Mouse (Mus musculus) heart, embryonic 15.5 days (tissue): ENCODE measurements around the gene Bax. TPM values are rescaled to one million over a fixed set of nuclear protein-coding genes. Genes with fewer than 3 reads are reported as not detected.
A peak's percentile ranks its signal among the peaks of the same experiment; 100 is the strongest.
"Not testable (repeated sequence)": the region's sequence is repeated elsewhere in the genome, so short reads cannot be mapped to it uniquely, and the experiment has no call there.

Experiments used
- ATAC-seq: fragments of 200-750 bp; cut with Nextera tagmentation; replicated peaks from 2 replicates; pipeline ENCODE4 v1.8.0; 2017; ENCODE audit warnings: low read depth, moderate TSS enrichment; ENCODE audit not compliant: insufficient number of reproducible peaks, insufficient read depth, low FRiP score
- H3K27ac ChIP-seq: fragments of 300-500 bp; sonication (generic); 2 replicates; pipeline ENCODE4 v1.5.1; 2015; ENCODE audit warnings: mild to moderate bottlenecking, inconsistent platforms
- H3K27me3 ChIP-seq: fragments of 300-500 bp; sonication (generic); 2 replicates; pipeline ENCODE4 v1.6.1; 2015; ENCODE audit warnings: inconsistent platforms
- H3K36me3 ChIP-seq: fragments of 300-500 bp; sonication (generic); 2 replicates; pipeline ENCODE4 v1.6.1; 2015; ENCODE audit warnings: mild to moderate bottlenecking, inconsistent platforms
- H3K4me1 ChIP-seq: fragments of 300-500 bp; sonication (generic); replicated peaks from 2 replicates; pipeline ENCODE4 v1.6.1; 2015; ENCODE audit warnings: inconsistent platforms
- H3K4me2 ChIP-seq: fragments of 300-500 bp; sonication (generic); 2 replicates; pipeline ENCODE4 v1.6.1; 2015; ENCODE audit warnings: inconsistent platforms, mild to moderate bottlenecking, moderate library complexity
- H3K4me3 ChIP-seq: fragments of 300-500 bp; sonication (generic); 2 replicates; pipeline ENCODE4 v1.5.1; 2015; ENCODE audit warnings: mild to moderate bottlenecking, inconsistent platforms
- H3K9ac ChIP-seq: fragments of 300-500 bp; sonication (generic); 2 replicates; pipeline ENCODE4 v1.6.1; 2015; ENCODE audit warnings: mild to moderate bottlenecking, inconsistent platforms
- H3K9me3 ChIP-seq: fragments of 300-500 bp; sonication (generic); replicated peaks from 2 replicates; pipeline ENCODE4 v1.6.1; 2016; ENCODE audit warnings: inconsistent platforms
- WGBS: fragments of 180-500 bp; shearing (Covaris S2); methylation state at CpG from one replicate; pipeline ENCODE4 v1.1.7; 2015; ENCODE audit warnings: mixed read lengths; 5-methylcytosine and 5-hydroxymethylcytosine counted together
- polyA plus RNA-seq: library from polyadenylated mRNA; unstranded; fragments of >200 nt; fragmentation: Nextera tagmentation; extraction: Ambion mirVana; gene quantifications from 2 replicates; pipeline ENCODE4 v1.2.1, GENCODE M21; 2015

The Bax gene
- polyA plus RNA-seq, 1 experiment from 2014 or later, result 112 TPM

DNA sequence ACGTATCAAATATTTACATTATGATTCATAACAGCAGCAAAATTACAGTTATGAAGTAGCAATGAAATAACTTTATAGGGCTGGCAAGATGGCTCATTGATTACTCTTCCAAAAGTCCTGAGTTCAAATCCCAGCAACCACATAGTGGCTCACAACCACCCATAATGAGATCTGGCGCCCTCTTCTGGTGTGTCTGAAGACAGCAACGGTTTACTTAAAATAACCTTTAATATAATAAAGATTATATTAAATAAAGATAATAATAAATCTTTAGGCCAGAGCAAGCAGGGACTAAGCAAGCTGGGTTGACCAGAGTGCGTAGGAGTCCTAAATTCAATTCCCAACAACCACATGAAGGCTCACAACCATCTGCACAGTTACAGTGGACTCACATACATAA, 3.8 kb downstream of the Bax start:
- not testable (repeated sequence) for H3K27ac ChIP-seq, ATAC-seq, H3K9ac ChIP-seq, H3K4me3 ChIP-seq, H3K4me2 ChIP-seq, H3K27me3 ChIP-seq, H3K9me3 ChIP-seq
- 78% methylated on average over 4 of the region's 4 CpGs for WGBS
- Histone ChIP-seq H3K4me1 (peaks cover 43% of the 10 kb centered on the region), H3K36me3 (peaks cover 37% of the 10 kb centered on the region)

DNA sequence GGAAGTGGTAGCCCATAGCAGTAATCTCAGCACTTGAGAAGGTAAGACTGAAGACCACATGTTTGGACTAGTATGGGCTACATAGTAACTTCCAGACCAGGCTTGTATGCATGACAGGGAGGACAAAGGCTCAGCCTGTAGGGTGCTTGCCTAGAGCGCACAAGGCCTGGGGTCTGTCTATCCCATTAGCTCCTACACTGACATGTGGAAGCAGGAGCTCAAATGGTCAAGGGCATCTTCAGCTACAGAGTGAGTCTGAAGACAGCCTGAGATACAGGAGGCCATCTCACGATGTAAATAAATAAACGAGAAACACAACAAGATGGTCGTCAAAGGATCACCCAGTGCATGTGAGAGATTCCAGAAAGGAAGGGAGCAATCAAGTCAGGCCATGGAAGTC, 4.4 kb downstream of the Bax start:
- Histone ChIP-seq H3K4me2 (no peak overlapping the region), H3K27me3 (no peaks in the 10 kb centered on the region), H3K4me3 (no peak overlapping the region), H3K9me3 (no peaks in the 10 kb centered on the region), H3K9ac (no peak overlapping the region), H3K4me1 (peaks cover 48% of the 10 kb centered on the region), H3K36me3 (peaks cover 43% of the 10 kb centered on the region), H3K27ac (no peak overlapping the region)
- ATAC-seq, result no peak
- 82% methylated on average over 4 of the region's 4 CpGs for WGBS

DNA sequence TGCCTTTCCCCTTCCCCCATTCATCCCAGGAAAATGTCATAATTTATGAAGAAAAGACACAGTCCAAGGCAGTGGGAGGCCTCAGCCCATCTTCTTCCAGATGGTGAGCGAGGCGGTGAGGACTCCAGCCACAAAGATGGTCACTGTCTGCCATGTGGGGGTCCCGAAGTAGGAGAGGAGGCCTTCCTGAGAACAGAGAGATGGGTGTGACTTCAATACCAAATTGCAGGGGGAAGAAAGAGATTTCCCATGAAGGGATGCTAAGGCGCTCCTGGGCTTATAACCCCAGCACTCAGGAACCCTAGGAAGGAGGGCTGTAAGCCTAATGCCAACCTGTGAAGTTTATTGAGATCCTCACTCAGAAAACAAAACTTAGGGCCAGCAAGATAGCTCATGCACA, 4.9 kb downstream of the Bax start:
- no peak overlapping the region for H3K4me3 ChIP-seq
- ATAC-seq, result no peak
- no peaks in the 10 kb centered on the region for H3K27me3 ChIP-seq
- H3K9me3 ChIP-seq, result no peaks in the 10 kb centered on the region
- H3K4me1 ChIP-seq, result peaks cover 48% of the 10 kb centered on the region
- 89% methylated on average over 4 of the region's 4 CpGs for WGBS
- H3K27ac ChIP-seq, result peak overlapping the region; percentile 67
- peaks cover 45% of the 10 kb centered on the region for H3K36me3 ChIP-seq
- no peak overlapping the region for H3K4me2 ChIP-seq
- no peak overlapping the region for H3K9ac ChIP-seq

DNA sequence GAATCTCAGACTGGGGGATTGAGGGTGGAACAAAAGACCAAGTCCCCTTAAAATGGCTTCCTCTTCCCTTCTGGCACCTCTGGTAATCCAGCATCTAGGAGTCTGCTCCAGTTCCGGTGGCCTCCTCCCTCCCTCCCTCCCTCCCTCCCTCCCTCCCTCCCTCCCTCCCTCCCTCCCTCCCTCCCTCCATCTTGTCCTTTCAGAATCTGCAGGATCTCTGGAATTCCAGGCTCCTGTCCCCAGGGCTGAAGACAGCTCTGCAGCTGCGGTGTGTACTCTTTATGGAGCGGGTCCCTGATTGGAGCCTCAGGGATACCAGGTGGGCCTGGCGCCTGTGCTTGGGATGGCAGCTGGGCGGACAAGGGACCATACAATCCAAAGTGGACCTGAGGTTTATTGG, 5.4 kb downstream of the Bax start:
- Histone ChIP-seq H3K36me3 (peaks cover 45% of the 10 kb centered on the region), H3K4me2 (peak overlapping the region; percentile 76; the same call in 1 of the 2 replicates), H3K27me3 (no peaks in the 10 kb centered on the region), H3K27ac (peak overlapping the region; percentile 79), H3K9me3 (no peaks in the 10 kb centered on the region), H3K9ac (no peak overlapping the region), H3K4me3 (no peak overlapping the region; the same call in 1 of the 2 replicates), H3K4me1 (peaks cover 52% of the 10 kb centered on the region)
- no peak for ATAC-seq
- WGBS, result 60% methylated on average over 5 of the region's 5 CpGs

DNA sequence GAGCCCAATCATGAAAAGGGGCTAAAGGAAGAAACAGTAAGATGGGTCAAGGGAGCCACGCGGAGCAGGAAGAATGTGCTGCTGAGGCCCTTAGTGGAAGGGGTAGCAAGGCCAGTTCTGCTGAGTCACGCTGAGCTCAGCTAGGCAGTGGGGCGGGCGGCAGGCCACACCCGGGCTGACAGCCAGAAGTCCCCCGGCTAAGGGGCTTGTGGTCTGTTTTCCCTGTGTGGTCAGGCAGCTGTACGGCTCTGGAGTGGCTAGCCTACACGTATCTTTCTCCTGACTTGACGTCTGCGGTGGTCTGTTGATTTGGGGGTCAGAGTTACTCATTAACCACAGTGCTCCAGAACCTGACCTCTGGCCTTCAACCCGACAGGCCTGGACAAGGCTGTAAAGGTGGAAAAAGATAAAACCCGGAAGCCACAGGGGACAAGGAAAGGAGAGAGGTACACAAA, 5.8 kb downstream of the Bax start:
- Histone ChIP-seq H3K9me3 (no peaks in the 10 kb centered on the region), H3K9ac (no peak overlapping the region), H3K27ac (peak overlapping the region; percentile 79), H3K4me3 (peak overlapping the region; percentile 72; the same call in 1 of the 2 replicates), H3K27me3 (no peaks in the 10 kb centered on the region), H3K4me1 (peaks cover 52% of the 10 kb centered on the region), H3K4me2 (peak overlapping the region; percentile 76), H3K36me3 (peaks cover 45% of the 10 kb centered on the region)
- 9% methylated on average over 13 of the region's 13 CpGs for WGBS
- no peak; the same call in 1 of the 2 replicates for ATAC-seq

DNA sequence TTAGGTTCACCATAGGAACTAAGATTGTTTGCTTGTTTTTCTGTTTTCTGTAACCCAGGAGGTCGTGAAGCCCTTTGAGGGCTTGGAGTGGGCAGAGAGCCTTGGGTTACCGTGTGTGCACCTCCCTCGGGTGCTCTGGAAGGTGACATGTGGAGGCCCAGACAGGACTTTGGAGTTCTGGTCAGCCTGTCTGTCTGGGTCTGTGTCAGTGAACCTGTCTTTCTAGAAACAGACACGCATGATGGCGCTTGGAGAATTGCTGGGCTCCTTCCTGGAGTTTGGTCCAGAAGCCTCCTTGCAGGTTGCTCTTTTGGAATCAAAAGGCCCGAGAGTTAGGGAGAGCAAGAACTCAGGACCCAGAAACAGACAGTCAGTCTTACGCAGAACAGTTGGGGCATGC, 6.3 kb downstream of the Bax start:
- Histone ChIP-seq H3K4me2 (peak overlapping the region; percentile 76), H3K36me3 (peaks cover 48% of the 10 kb centered on the region), H3K4me3 (peak overlapping the region; percentile 72), H3K4me1 (peaks cover 47% of the 10 kb centered on the region), H3K9me3 (no peaks in the 10 kb centered on the region), H3K9ac (peak overlapping the region; percentile 24; the same call in 1 of the 2 replicates), H3K27me3 (no peaks in the 10 kb centered on the region), H3K27ac (peak overlapping the region; percentile 79)
- 63% methylated on average over 7 of the region's 7 CpGs for WGBS
- ATAC-seq, result no peak

DNA sequence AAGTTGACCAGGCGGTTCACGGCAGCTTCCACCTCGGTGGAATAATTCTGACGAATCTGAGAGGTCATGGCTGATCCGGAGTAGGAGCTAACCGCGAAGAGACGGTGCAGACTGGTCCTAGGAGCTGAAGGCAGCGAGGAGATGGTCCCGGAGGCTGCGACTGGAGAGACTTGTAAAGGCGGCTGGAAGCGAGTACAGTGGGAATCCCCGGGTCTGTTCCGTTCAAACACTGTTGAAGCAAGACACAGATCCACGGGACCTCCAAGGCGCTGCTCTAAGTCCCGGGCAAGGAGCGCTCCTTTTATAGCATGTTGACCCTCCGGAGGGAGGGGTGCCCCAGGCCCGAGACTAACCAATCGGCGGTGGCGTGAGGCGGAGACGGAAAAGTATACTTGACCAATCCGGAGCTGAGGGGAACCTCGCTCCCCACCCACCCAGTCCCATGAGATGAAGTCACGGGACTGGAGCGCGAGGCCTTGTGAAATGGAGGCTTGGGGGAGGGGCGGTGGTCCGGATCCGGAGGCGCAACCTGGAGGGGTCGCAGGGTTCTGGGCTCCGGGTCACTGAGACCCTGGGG, 7.0 kb downstream of the Bax start, which contains the start of gene Ftl1:
TSS of gene Ftl1 (minus strand) at position 321 of the 577 bp plus-strand sequence.
- peaks cover 50% of the 10 kb centered on the region for H3K36me3 ChIP-seq
- H3K4me3 ChIP-seq, result peak within 1 kb of the TSS; percentile 72
- peaks cover 43% of the 10 kb centered on the region for H3K4me1 ChIP-seq
- H3K9ac ChIP-seq, result peak within 1 kb of the TSS; percentile 76
- H3K4me2 ChIP-seq, result peak within 1 kb of the TSS; percentile 76
- not testable (repeated sequence) for H3K27me3 ChIP-seq, H3K9me3 ChIP-seq
- peak within 1 kb of the TSS; percentile 85 for H3K27ac ChIP-seq
- WGBS, result 0% methylated on average over 35 of the region's 37 CpGs
- peak; percentile 93 for ATAC-seq

DNA sequence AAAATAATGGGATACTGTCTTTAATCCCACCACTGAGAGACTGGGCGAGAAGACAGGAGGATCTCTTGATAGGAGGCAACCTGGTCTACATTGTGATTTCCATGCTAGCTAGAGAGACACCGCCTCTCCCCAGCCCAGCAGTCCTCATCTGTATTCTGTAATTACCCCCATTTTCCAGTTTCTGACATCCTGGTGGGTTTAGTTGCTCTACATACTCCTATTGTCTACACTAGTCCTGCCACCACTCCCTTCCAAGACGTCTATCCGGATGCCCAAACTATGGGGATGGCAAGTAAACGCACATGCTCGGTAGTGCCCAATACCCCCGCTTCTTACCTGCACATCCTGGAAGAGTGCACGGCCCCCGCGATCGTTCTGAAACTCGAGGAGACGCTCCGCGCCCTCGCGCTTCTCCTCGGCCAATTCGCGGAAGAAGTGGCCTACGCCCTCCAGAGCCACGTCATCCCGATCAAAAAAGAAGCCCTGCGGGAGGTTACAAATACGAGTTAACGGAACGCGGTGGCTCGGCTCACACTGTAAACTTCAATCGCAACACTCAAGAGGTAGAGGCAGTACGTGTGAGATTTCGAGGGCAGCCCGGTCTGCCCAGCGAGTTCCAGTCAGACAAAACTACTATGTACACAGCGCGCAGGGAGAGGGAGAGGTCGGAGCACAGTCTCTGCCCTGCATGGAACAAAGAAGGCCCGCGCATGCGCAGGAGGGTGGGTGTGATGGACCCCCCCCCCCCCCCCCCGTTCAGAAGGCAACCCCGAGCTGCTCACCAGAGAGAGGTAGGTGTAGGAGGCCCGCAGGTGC, 7.7 kb downstream of the Bax start:
- Histone ChIP-seq H3K9ac (peak overlapping the region; percentile 76), H3K27ac (peak overlapping the region; percentile 85), H3K4me2 (peak overlapping the region; percentile 76), H3K4me3 (peak overlapping the region; percentile 72), H3K9me3 (no peaks in the 10 kb centered on the region), H3K36me3 (peaks cover 51% of the 10 kb centered on the region), H3K4me1 (peaks cover 43% of the 10 kb centered on the region), H3K27me3 (no peaks in the 10 kb centered on the region)
- under 1% methylated on average over 42 of the region's 43 CpGs for WGBS
- peak; percentile 72 for ATAC-seq

DNA sequence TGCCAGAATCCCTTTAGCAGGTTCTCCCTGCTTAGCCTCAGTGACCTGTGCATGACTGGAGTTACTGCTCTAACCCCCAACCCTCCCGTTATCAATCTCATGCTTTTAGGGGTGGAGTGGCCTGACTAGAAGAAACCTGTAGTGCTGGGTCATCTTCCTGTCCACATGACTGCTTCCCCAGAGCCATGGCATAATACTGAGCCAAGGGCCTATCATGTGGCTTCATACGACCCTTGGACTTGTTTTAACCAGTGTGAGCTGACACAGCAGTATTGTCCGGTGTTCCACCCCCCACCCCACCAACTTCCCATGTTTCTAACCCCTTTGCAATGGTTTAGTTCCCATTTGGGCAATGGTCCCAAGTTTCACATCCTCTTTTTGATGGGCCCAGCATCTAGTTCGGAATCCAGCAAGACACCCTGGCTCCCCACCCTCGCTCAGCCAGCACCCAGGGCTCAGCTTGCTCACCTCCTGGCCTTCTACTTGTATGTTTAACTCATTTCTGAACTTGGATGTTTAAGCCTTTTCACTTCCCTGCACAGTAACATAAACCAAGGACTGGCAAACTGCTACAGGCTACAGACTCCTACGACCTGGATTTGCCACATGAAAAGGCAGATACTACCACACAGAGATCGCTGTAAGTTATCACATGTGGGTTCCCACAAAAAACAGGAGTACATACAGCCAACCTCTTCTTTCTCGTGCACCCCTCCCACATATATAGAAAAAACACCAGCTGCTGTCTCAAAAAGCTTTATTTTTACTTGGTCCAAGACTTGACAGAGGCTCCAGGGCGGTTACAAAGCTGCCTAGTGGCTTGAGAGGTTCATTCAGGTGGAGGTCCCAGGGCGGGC, 9.3 kb downstream of the Bax start:
- H3K9me3 ChIP-seq, result no peaks in the 10 kb centered on the region
- H3K36me3 ChIP-seq, result peaks cover 49% of the 10 kb centered on the region
- peak overlapping the region; percentile 76 for H3K4me2 ChIP-seq
- no peaks in the 10 kb centered on the region for H3K27me3 ChIP-seq
- H3K9ac ChIP-seq, result peak overlapping the region; percentile 76
- H3K4me3 ChIP-seq, result peak overlapping the region; percentile 72
- peaks cover 43% of the 10 kb centered on the region for H3K4me1 ChIP-seq
- H3K27ac ChIP-seq, result peak overlapping the region; percentile 59
- WGBS, result 48% methylated on average over 10 of the region's 10 CpGs
- ATAC-seq, result no peak

DNA sequence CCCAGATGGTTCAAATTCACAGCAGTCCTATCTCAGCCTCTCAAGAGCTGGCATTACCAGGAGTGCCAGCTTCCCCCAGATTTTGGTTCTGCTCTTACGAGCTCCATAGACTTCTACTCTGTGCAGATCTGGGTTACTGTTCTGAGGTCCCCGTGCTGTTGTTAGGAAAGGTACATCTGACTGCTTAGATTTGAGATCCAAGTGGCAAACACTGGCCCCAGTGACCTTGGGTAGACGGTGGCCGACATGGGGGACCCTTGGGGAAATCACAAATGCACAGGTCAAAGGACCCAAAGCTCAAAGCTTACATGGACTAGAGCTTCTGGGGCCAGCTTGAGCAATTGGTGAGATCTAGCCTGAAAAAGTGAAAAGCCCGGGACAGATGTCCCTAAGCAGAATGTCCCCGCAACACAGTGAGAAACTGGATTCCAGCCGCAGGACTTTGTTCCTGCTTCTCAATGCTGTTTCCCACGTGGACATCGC, 9.9 kb downstream of the Bax start:
- Histone ChIP-seq H3K9me3 (no peaks in the 10 kb centered on the region), H3K27ac (peak overlapping the region; percentile 59), H3K27me3 (no peaks in the 10 kb centered on the region), H3K36me3 (peaks cover 49% of the 10 kb centered on the region), H3K9ac (0 out of 2 replicates have a peak overlapping the region, but pooled peaks have one; percentile 76), H3K4me1 (peaks cover 43% of the 10 kb centered on the region), H3K4me2 (peak overlapping the region; percentile 76), H3K4me3 (no peak overlapping the region)
- 41% methylated on average over 9 of the region's 9 CpGs for WGBS
- no peak for ATAC-seq
